Mouse (Mus musculus) myocyte (in vitro differentiated cells): Measurements from ENCODE around the gene Fam228b. TPM values are rescaled to one million over a fixed set of nuclear protein-coding genes. Genes with fewer than 3 reads are reported as not detected.

ENCODE experiments used
- H3K27me3 ChIP-seq: one replicate; pipeline ENCODE4 v1.6.1; 2011; ENCODE audit not compliant: control insufficient read depth, insufficient read depth, insufficient read length
- H3K36me3 ChIP-seq: one replicate; pipeline ENCODE4 v1.6.1; 2011; ENCODE audit not compliant: control insufficient read depth, insufficient read depth
- H3K4me2 ChIP-seq: one replicate; pipeline ENCODE4 v1.6.1; 2011; ENCODE audit warnings: low read depth, control low read depth
- H3K4me3 ChIP-seq: one replicate; pipeline ENCODE4 v1.5.1; 2011; ENCODE audit warnings: mild to moderate bottlenecking, control low read depth, moderate library complexity
- H3K79me2 ChIP-seq: one replicate; pipeline ENCODE4 v1.6.1; 2011; ENCODE audit not compliant: control insufficient read depth, insufficient read depth
- H3ac ChIP-seq: one replicate; pipeline ENCODE4 v1.6.1; 2011; ENCODE audit not compliant: control insufficient read depth, insufficient read length
- E2F4 ChIP-seq: IDR thresholded peaks from one replicate; pipeline ENCODE4 v1.6.1; 2011; ENCODE audit warnings: mild to moderate bottlenecking, control low read depth, moderate library complexity; ENCODE audit not compliant: insufficient read depth
- MAX ChIP-seq: IDR thresholded peaks from one replicate; pipeline ENCODE4 v1.6.1; 2011; ENCODE audit warnings: low read depth, mild to moderate bottlenecking, control low read depth
- MYOD1 ChIP-seq, 3 experiments: IDR thresholded peaks; one replicate each; pipeline ENCODE4 v1.6.1; 2011; ENCODE audit warnings: control low read depth in 2 of 3, low read depth in 2 of 3, mild to moderate bottlenecking in 2 of 3, moderate library complexity in 1 of 3; ENCODE audit not compliant: insufficient read length in 2 of 3, control insufficient read depth in 1 of 3
- MYOG ChIP-seq, 3 experiments: IDR thresholded peaks; one replicate each; pipeline ENCODE4 v1.6.1; 2011; ENCODE audit warnings: control low read depth in 2 of 3, low read depth in 2 of 3, mild to moderate bottlenecking in 2 of 3; ENCODE audit not compliant: insufficient read length in 2 of 3, control insufficient read depth in 1 of 3, insufficient read depth in 1 of 3
- POLR2A ChIP-seq: IDR thresholded peaks from one replicate; pipeline ENCODE4 v1.6.1; 2011; ENCODE audit warnings: low read depth, mild to moderate bottlenecking, control low read depth, moderate library complexity; ENCODE audit not compliant: insufficient read length
- POLR2AphosphoS2 ChIP-seq: IDR thresholded peaks from one replicate; pipeline ENCODE4 v1.6.1; 2011; ENCODE audit warnings: low read depth, control low read depth; ENCODE audit not compliant: insufficient read length
- REST ChIP-seq: IDR thresholded peaks from one replicate; pipeline ENCODE4 v1.6.1; 2011; ENCODE audit warnings: mild to moderate bottlenecking, control low read depth, moderate library complexity; ENCODE audit not compliant: insufficient read depth, insufficient read length
- SRF ChIP-seq: IDR thresholded peaks from one replicate; pipeline ENCODE4 v1.6.1; 2011; ENCODE audit warnings: low read depth; ENCODE audit not compliant: control insufficient read depth, insufficient read length
- TCF12 ChIP-seq: IDR thresholded peaks from one replicate; pipeline ENCODE4 v1.6.1; 2011; ENCODE audit warnings: mild to moderate bottlenecking, control low read depth; ENCODE audit not compliant: poor library complexity, insufficient read depth, severe bottlenecking
- TCF3 ChIP-seq: IDR thresholded peaks from one replicate; pipeline ENCODE4 v1.6.1; 2011; ENCODE audit warnings: low read depth, control low read depth; ENCODE audit not compliant: insufficient read length
- USF1 ChIP-seq: IDR thresholded peaks from one replicate; pipeline ENCODE4 v1.6.1; 2011; ENCODE audit warnings: low read depth, mild to moderate bottlenecking, control low read depth, moderate library complexity
- polyA plus RNA-seq: library from polyadenylated mRNA; unstranded; fragments of >200 nt; fragmentation: generic; extraction: Trizol; gene quantifications from one replicate; pipeline ENCODE4 v1.2.1, GENCODE M21; 2012; ENCODE audit warnings: missing spikeins

The Fam228b gene
- polyA plus RNA-seq, result 0.07 TPM

DNA sequence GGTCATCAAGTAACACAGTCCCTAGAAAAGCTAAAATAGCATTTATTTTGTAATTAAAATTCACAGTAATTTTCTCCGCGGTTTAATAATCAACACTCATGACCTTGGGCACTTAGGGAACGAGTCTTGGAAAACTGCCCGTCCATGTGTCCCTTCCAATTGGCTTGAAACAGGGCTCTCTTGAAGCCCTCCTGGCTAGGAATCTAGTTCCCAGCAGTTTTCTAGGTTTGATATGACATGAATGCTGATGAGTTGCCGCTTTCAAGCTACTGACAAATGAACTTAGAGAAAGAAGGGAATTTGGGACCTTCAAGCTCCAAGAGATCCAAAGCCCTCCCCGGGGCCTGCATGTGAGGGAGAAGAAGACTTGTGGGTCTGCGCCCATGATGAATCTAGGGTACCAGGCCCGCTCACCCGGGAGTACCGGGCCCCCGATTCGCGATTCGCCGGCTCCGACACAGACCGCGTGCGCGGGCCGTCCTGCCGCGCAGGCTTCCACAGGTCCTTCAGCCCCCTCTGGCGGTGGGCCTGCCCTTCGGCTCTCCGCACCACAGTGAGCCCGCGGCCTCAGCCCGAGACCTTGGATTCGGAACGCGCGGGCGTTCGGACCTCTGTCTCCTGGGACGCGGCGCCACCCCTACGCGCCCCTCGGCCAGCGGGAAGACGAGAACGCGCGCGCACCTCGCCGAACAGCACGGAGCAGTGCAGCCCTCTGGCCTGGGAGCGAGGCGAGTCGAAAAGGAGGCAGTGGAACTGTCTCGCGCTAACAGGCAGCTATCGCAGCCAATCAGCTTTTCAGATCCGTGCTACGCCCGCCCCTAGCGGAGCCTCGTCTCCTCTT, at the start of gene Fam228b, which contains the start of gene Pfn4:
TSS of gene Fam228b (minus strand) at position 776 of the 841 bp plus-strand sequence.
TSS of gene Pfn4 (plus strand) at position 531 of the 841 bp plus-strand sequence.
- TF ChIP-seq MYOD1 (IDR thresholded peaks at IDR 0.05; ENCODE audit: control insufficient read depth in 1 of 3, insufficient read length in 2 of 3, low read depth in 2 of 3), result peak in 1 of 3 experiments; percentile 23
- peak in 1 of 3 experiments; percentile 1 for TF ChIP-seq MYOG (IDR thresholded peaks at IDR 0.05; ENCODE audit: control insufficient read depth in 1 of 3, insufficient read depth in 1 of 3, insufficient read length in 2 of 3, low read depth in 2 of 3)
- TF ChIP-seq E2F4, result no peak
- TF ChIP-seq POLR2A, result peak; percentile 68
- Histone ChIP-seq H3ac (peak within 1 kb of the TSS; percentile 5), H3K4me2 (peak within 1 kb of the TSS; percentile 71), H3K79me2 (no peaks in the 10 kb centered on the region), H3K27me3 (no peaks in the 10 kb centered on the region), H3K36me3 (no peaks in the 10 kb centered on the region), H3K4me3 (peak within 1 kb of the TSS; percentile 23)

DNA sequence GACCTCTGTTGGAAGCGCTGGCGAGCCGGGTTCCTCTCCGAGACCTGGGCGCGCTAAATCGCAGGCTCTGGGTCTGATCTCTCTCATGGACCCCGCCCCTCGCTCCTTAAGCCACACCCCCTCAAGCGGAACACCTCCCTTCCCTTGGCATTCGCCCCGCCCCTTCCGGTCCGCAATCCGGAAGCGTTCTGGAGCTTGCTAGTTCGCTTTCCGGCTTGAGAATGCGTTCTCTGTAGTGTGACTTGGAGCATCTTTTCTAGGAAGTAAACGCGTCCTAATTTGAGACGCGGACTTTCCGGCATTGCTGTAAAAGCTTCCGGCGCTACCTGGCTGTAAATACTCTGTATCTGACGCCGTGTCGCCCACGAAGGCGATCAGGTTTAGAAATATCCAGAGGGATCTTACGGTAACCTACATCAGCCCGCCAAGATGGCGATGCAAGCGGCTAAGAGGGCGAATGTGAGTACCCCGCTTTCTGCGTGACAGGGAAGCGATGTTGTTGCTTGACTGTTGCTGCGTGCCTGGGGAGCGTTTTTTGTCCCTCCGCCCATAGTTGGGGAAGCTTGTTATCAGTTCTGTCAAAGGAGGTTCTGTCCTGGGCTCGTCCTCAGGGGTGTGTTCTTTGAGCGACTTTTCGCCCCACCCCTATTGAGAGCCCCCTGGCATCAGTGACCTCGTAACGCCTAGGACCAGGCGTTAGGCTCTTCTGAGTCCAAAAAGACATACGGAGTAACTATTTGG, 48.5 kb upstream of the Fam228b start, which contains the start of gene Sf3b6:
TSS of gene Sf3b6 (plus strand) at position 184 of the 741 bp plus-strand sequence.
- Histone ChIP-seq H3ac (peak within 1 kb of the TSS; percentile 35), H3K36me3 (peaks cover 21% of the 10 kb centered on the region), H3K27me3 (no peaks in the 10 kb centered on the region), H3K4me2 (peak within 1 kb of the TSS; percentile 95), H3K79me2 (peaks cover 39% of the 10 kb centered on the region), H3K4me3 (peak within 1 kb of the TSS; percentile 99)
- TF ChIP-seq POLR2AphosphoS2, result peak; percentile 86
- peak; percentile 74 for TF ChIP-seq POLR2A
- no peak for TF ChIP-seq MYOD1 (IDR thresholded peaks at IDR 0.05; ENCODE audit: control insufficient read depth in 1 of 3, insufficient read length in 2 of 3, low read depth in 2 of 3)

DNA sequence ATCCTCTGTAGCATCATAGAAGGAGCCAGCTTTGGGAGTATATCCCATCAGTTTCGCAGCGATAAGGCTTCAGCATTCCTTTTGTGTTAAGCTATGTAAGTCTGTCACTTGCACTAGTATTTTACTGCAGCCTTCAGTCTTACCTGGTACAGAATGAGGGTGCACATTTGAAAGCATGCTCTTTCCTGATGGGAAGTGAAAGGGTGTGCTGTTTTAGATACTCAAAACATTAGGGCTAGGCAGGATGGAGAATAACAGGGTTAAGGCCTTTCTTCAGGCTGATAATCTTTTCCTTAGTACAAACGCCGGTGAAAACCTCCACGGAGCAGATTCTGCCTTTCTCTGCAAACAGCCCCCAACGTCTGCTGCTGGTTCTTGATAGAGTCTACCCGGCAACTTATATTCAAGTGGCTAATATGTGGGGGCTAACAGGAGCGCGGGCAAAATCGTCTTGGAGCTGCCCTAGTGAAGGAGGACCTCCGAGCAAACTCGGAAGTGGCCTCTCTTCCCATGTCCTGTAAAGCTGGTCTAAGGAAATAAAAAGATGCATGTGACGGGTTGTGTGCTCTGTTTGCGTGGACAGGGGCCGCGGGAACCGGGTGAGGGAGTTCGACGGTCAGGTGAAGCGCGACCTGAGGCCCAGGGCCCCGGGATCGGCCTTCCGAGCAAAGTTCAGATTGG, 47.8 kb upstream of the Fam228b start:
- Histone ChIP-seq H3K4me2 (peak overlapping the region; percentile 95), H3K4me3 (peak overlapping the region; percentile 99), H3K36me3 (peaks cover 16% of the 10 kb centered on the region), H3K79me2 (peaks cover 39% of the 10 kb centered on the region), H3K27me3 (no peaks in the 10 kb centered on the region), H3ac (peak overlapping the region; percentile 35)
- TF ChIP-seq POLR2A, result no peak
- TF ChIP-seq TCF3, result no peak
- no peak for TF ChIP-seq REST
- no peak for TF ChIP-seq TCF12
- TF ChIP-seq POLR2AphosphoS2, result no peak
- no peak for TF ChIP-seq USF1
- TF ChIP-seq MYOG (IDR thresholded peaks at IDR 0.05; ENCODE audit: control insufficient read depth in 1 of 3, insufficient read depth in 1 of 3, insufficient read length in 2 of 3, low read depth in 2 of 3), result no peak
- no peak for TF ChIP-seq MAX

DNA sequence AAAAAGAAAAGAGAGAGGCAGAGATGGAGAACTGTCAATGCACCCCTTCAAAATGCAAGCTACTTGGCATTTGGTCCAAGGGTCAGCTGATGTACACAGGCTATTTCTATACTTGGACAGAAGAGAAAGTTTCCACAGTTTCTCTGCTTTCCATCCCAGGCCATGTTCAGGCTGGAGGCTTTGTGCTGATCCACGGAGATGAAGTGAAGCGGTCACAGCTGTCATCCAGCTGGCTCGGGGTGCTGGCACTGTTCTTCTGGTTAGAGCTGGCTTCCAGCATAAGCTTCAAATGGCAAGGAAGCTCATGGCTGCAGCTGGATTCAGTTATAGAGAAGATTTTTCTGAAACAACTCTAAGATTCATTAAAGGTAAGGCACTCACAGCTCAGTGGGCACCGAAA, 44.6 kb upstream of the Fam228b start:
- H3ac ChIP-seq, result no peak overlapping the region
- TF ChIP-seq MYOD1 (IDR thresholded peaks at IDR 0.05; ENCODE audit: control insufficient read depth in 1 of 3, insufficient read length in 2 of 3, low read depth in 2 of 3) (peak in 2 of 3 experiments; percentile 52 to 63), REST (no peak), MYOG (IDR thresholded peaks at IDR 0.05; ENCODE audit: control insufficient read depth in 1 of 3, insufficient read depth in 1 of 3, insufficient read length in 2 of 3, low read depth in 2 of 3) (peak in 2 of 3 experiments; percentile 21 to 76), USF1 (no peak)
- no peaks in the 10 kb centered on the region for H3K36me3 ChIP-seq
- H3K4me3 ChIP-seq, result no peak overlapping the region
- H3K4me2 ChIP-seq, result no peak overlapping the region
- peaks cover 5% of the 10 kb centered on the region for H3K27me3 ChIP-seq
- peaks cover 11% of the 10 kb centered on the region for H3K79me2 ChIP-seq

- Histone ChIP-seq H3K36me3 (no peaks in the 10 kb centered on the region), H3K4me2 (no peak overlapping the region), H3K4me3 (no peak overlapping the region), H3K27me3 (peaks cover 5% of the 10 kb centered on the region), H3K79me2 (no peaks in the 10 kb centered on the region), H3ac (no peak overlapping the region)
- TF ChIP-seq REST, result no peak
- TF ChIP-seq USF1, result no peak
- TF ChIP-seq E2F4, result no peak
- TF ChIP-seq SRF, result no peak
- no peak for TF ChIP-seq TCF12
- no peak for TF ChIP-seq POLR2AphosphoS2
- no peak for TF ChIP-seq MYOG (IDR thresholded peaks at IDR 0.05; ENCODE audit: control insufficient read depth in 1 of 3, insufficient read depth in 1 of 3, insufficient read length in 2 of 3, low read depth in 2 of 3)
These were observed 42.6 kb upstream of the Fam228b start for GRCm38 (mm10) chr12:4811705-4812104.
